Mouse (Mus musculus) thymus, postnatal 0 days (tissue): Measurements from ENCODE around the gene Fkbp15. TPM values are rescaled to one million over a fixed set of nuclear protein-coding genes. Genes with fewer than 3 reads are reported as not detected.

Experiments used
- DNase-seq: peaks from one replicate; pipeline ENCODE4 v3.0.0-alpha.2; 2015; ENCODE audit warnings: low spot score
- polyA plus RNA-seq: library from polyadenylated mRNA; unstranded; fragments of >200 nt; fragmentation: Nextera tagmentation; extraction: Ambion mirVana; gene quantifications from 2 replicates; pipeline ENCODE4 v1.2.1, GENCODE M21; 2015

Gene Fkbp15
- polyA plus RNA-seq, 1 experiment from 2014 or later, result 30.5 TPM

DNA sequence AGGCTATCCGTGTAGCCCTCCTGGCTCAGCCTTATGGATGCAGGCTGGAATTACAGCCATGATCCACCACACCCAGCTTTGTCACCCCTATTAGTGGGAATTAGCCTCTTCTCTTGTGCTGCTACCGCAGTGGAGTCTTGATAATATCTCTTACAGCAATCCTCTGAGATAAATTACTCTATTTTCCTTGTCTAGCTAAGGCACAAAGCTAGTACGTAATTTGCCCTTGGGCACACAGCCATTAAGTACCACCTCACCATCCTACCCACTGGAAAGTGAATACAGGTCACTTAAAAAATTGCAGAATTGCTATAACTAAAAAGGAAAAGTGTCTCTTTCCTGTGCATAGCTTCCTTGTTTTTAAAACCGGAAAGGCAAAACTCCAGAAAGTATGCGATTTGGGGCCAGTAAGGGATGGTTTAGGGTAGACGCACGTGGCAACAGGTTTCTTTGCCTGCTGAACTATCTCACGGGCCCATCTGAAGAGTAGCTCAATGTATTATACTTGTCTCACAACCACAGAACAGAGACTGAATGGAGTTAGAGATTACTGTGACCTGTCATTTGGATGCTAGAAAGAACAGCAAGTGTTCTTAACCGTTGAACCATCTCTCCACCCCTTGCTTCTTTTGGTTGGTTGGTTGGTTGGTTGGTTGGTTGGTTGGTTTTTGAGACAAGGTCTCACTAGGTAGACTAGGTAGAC lies 12.6 kb upstream of the Fkbp15 start:
- no peak for DNase-seq

DNA sequence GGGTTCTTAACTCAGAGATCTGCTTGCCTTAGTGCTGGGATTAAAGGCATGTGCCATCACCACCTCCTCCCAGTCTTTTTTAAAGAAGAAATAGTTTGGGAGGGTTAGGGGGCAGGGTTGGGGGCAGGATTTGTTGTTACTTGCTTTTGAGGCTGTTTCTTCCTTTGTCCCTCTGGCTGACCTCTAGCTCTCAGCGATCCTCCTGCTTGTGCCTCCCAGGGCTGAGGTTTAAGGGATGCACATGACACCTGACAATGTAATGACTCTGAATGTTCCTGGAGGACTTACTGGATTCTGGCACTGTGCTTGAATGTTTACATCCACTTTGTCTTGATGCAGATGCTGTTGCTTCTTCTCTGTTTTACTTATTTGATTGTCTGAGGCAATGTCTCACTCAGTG lies 12.1 kb upstream of the Fkbp15 start:
- no peak for DNase-seq

DNA sequence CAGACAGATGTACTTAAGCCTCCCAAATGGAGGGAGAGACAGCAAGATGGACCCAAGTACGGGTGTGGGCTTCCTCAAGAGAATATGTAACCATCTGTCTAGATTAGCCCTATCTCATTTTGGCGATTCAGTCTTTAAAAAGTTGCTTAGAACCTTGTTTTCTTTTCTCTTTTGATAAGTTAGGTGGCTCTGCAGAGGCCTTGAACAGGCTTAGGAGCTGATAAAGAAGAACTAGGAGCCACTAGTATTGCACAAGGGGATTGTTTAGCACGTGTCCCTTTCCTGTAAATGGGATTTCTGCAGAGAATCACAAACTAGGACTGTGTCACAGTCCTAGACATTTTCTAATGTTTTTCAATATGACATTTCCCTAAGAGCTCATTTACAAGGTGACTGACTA lies 8.7 kb upstream of the Fkbp15 start:
- no peak for DNase-seq

DNA sequence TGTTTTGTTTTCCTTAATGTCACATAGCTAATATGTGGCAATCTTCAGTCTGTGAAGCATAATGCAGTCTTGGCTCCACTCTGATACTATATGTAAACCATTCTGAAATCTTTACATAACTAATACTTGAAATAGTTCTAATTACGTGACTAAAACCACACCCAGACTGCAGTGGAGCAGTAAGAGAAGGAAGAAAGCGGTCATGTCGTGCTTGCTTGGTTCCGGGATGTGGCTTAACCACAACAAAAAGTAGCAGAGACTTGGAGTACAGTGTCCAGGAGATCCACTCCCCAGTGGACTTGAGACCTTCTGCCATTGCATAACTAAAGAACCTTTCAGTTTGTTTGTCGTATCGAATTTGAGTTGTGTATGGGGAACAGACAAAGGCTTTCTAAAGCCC lies 7.2 kb upstream of the Fkbp15 start:
- no peak for DNase-seq

DNA sequence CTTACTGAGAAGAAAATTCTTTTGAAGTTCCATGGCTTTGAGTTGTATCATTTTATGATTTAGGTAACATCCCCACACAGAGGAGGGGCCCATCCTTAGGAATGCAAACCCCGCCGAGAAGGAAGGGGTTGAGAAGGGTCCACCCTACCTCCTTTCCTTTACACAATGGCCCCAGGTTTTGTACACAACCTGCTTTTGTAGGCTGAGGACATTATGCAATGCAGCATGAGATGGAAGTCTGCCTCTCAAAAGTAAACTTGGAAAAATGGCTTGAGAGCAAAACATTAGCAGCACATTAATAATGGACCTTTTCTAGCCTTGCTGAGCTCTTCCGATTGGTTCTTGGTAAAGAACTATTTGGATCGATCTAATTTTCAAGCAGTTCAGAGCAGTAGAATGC lies 5.9 kb upstream of the Fkbp15 start:
- no peak for DNase-seq

DNA sequence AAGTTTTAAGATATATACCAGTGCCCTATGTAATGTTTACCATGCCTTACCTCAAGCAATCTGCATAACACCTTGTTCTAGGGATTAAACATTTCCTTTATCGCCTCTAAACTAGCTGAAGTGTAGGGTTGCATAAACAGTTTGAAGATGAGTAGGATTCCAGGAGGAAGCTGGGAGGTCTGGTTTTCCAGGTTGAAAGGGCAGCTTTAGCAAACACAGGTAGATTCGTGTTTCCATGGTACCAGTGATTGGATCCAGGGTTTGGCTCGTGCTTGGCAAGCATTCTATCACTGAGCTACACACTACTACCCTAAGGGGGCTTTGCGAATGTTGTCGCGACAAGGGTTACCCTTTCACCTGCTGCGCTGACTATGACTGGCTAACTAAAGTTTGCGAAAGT lies 4.0 kb upstream of the Fkbp15 start:
- DNase-seq, result no peak

DNA sequence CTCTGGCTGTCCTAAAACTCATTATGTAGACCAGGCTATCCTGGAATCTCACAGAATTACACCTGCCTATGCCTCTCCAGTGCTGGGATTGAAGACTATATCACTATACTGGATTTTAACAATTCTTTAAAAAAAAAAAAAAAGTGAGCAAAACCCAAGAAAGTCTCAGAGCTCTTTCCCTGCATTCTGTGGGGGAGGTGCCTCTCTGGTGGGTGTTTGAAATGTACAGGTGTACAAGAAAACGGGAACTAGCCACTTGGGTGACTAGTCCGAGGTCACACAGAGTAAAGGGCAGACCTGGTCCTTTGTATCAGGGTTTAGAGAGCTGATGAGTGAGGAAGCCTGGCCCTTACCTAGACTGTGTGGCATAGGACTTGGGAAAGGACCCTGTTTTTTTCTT lies 2.1 kb upstream of the Fkbp15 start:
- DNase-seq, result no peak

DNA sequence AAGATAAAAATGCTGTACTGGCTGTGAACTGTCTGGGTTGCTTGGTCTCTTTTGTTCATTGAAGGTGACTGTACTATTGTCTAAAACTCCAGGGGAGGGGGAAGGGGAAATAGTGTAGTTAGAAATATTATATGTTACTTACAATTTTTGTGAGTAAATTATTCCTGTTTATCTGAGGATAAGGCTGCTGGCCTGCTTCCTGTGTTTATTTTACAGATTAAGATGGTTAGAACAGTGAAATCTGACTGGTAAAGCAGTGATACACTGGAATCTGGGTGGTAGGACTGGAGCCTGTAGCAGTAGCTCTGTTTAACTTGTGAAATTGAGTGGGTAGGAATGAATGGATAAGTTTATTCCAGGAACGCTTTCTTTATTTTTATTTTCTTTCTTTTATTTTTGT lies 1.6 kb upstream of the Fkbp15 start:
- DNase-seq, result no peak

DNA sequence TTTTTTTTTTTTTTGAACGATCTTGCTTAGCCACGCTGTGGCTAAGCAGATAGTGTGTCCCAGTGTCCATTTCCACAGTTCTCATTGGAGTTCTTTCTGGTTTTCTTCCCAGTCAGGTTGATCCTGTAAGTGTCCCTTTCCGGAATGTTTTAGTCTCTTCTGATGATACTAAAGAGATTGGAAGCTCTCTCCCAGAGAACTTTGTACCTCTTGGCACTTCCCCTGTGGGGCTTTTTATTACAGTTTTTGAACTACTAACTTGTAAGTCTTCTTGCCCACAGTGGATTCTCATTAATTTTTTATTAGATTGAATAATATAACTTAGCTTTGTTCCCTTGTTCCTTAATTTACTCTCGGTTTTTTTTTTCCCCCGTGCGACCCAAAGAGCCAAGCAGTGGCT lies 1.2 kb upstream of the Fkbp15 start:
- no peak for DNase-seq

DNA sequence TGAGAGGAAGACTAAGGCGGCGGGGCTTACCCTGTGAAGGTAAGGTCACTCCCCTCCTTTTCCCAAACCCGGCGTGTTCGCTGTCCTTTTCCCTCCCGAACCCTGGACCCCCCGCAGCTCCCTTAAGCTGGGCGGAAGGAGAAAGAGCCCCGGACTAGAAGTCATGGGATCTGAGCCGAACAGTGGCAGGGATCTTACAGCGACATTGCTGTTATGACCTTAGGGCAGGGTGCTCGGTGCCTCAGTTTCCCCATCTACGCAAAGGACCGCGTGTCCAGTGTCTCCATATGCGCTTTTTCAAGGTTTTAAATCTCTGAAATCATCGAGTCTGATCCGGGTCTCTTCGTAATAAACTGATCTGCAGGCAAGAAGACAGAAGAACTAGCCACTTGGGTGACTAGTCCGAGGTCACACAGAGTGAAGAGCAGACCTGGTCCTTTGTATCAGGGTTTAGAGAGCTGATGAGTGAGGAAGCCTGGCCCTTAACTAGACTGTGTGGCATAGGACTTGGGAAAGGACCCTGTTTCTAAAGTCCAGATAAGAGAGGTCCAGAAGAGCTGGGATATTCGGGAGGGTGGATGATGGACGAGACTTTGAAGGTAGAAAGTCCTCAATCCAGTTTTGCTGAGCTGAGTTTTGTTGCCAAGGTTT lies 582 bp upstream of the Fkbp15 start:
- DNase-seq, result no peak

DNA sequence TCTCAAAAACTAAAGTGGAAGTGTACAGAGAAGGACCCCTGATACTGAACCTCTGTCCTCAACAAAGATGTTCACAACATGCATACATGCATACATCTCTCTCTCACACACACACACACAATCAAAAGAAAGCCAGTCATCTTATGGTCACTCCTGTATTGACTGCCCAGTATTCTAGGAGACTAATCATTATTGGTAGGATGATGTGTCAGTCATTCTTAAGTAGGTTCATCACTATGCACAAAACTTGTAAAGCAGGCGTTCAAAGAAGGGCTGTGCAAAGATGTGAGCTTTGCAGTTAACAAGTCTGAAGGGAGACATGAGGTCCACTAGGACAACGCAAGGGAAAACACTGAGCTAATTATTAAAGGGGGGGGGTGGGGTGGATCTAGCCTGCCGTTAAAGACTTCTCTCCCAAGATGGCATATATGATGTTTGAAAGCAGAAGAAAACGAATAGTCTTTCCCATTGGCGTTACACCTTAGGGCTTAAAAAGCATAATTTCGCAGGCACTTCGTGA lies 1.0 kb downstream of the Fkbp15 start:
- DNase-seq, result no peak

DNA sequence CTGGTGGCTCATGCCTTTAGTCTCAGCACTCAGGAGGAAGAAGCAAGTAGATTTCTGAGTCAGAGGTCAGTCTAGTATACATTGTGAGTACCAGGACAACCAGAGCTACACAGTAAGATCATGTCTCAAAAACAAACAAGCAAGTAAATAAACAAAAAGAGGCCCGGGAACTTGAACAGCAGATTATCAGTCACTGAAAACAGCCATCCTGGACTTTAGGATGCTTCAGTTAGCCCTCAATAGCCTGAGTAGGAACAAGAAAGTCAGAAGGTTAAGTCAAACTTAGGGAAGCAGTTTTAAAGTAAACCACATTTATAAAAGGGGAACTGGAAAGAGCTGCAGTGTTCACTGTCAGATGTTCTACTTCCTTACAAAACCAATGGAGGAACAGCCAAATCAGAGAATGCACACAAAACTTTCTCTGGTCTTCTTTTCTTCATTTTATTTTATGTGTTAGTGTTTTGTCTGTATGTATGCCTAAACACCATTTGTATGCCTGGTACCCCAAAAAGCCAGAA lies 2.7 kb downstream of the Fkbp15 start:
- no peak for DNase-seq

DNA sequence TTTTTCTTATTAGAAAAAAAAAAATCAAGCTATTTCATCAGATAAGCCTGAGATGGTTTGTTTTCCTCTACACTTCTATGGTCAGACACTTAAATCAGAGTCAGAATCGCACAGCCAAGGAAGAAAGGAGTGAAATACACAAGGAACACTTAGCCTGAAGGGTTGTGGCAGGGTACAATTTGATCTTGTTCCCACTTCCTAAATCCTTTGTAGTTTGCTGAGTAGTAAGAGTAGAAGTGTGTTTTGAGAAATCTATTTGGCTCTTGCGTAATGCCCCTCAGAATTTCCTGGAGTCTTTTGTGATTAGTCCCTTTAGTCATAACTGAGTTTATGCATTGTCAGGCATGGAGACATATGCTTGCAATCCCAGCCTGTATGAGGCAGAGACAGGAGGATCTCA lies 11.0 kb downstream of the Fkbp15 start:
- no peak for DNase-seq

DNA sequence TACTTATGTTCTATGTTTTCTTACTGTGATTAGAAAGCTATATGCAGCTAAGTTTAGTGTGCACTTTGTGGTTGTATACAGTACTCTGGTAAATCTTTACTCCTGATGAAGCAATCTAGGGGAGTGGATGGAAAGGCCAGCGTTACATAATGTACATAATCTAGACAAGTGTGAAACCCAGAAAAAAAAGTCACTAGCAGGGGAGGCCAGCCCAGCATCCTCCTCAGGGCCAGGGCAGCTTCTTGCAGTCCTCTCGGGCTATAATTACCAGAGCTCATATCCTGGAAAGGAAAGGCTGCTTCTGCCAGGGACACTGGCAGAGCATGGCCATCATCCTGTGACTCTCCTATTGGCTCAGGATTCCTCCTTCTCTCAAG lies 12.0 kb downstream of the Fkbp15 start:
- no peak for DNase-seq

DNA sequence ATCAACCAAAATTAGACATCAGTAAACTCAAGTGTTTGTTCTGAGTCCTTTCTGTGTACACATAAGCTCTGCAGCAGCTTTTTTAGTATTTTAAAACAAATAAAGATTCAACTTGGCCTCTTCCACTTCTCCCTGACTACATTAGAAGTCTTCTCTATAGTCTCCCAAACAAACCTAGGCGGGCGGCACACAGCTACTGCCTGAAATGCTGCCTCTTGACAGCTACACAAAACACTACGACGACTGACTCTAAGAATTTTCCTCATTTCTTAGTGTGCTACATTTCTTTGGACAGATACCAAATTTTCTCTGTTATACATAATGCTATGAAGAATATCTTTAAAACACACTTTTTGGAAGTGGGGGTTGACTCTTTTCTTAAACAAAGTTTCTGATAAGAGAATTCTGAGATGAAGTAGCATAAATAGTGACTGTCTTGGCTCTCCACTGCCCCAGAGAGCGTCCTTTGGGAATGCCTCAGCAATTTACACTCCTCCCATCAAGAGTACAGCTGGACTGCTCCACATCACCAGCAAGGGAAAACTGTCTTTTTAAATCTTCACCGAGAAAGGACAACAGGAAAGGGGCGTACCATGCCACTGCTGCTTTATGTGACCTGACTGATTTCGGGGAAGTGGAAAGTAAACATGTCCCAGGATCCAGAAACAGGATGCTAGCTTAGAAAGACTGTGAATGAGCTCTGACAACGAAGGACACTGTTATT lies 12.6 kb downstream of the Fkbp15 start:
- DNase-seq, result no peak

DNA sequence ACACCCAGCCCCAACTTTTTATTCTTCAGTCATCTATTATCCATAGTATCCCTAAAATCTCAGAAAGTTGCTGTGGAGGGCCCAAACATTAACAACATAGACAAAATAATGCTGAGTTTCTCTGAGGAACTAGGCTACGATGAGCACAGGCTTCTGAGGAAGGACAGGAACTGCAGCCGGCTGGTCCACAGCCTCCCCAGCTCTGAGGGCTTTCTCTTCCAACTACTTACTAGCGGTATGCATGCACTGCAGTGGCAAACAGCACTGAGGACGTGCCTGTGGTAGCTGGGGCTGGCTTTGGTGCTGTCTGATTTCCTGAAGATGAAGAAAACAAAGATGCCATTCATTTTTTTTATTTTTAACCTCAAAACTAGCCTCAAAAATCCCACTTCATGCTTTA lies 14.5 kb downstream of the Fkbp15 start:
- DNase-seq, result no peak

DNA sequence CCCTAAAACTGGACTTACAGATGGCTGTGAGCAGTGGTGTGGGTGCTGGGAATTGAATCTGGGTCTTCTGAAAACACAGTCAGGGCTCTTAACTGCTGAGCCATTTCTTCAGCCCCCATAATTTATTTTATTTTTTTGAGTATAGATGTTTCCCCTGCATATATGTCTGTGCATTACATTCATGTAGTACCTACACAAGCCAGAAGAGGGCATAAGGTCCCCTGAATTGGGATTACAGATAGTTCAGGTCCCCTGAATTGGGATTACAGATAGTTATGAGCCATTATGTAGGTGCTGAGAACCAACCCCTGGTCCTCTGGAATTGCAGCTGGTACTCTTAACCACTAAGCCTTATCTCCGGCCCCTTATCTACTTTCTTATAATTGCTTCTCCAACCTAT lies 16.3 kb downstream of the Fkbp15 start:
- DNase-seq, result peak; percentile 31

DNA sequence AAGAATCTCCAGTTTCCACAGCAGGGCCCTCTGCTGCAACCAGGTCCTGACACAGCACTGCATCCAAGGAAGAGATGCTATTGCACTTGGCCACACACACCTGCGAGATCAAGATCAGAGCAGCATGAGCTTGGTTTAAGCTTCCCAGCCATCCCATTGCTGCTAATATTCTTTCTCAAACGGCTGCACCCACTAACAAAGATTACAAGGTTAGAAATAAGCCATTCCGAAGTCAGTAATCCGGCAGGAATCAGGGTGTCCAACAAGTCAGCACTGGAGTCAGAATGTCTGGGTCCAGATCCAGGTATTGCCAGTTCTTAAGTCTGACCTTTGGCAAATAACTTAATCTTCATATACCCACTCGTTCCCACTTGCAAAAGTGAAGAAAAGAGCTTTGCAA lies 21.8 kb downstream of the Fkbp15 start:
- no peak for DNase-seq

DNA sequence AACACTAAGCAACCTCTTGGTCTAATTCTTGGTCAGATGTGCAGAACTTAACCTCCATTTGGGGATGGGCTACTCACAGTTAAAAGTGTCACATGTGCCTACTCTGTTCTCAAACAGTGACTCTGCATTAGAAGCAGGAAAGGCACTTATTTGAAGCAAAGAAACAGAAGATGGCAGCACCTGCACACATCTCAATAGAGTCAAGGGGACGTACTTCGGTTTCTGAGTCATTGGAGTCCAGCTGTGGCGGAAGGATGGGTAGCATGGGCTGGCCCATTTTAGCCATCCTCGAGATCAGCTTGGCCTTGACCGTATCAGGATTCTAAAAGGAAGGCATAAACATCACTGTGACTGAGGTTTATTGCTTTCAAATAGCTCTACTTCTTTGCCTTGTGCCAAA lies 28.4 kb downstream of the Fkbp15 start:
- no peak for DNase-seq

DNA sequence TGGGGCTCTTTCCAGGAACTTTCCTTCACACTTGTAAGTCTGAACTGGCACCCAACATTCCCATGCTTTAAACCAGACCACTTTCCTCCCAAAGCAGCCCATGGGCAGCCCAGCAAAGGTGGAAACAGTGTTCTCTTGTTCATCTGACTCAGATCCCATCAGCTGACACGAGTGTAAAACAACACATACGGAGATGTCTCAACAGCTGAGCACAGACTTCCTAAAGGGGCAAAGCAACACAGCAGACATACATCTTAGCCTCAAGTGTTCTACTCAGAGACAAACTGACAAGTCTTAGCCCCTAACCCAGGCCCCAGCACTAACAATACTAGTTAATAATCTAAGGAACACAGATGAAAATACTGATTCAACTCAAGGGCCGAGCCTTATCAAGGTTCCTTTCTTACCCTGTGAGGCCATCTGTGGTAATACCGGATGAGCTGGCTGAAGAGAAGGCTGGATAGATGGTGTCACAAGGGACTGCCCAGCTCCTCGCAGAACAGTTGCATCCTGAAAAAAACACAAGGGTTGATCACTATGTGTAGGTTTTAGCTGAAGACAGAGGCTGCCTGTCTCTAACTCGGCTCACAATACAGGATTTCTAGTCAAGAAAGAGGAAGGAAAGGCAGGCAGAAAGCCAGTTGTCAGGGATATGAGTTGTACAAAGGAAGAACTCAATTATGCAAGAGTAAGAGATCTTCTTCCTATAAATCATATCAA lies 31.2 kb downstream of the Fkbp15 start:
- DNase-seq, result no peak

DNA sequence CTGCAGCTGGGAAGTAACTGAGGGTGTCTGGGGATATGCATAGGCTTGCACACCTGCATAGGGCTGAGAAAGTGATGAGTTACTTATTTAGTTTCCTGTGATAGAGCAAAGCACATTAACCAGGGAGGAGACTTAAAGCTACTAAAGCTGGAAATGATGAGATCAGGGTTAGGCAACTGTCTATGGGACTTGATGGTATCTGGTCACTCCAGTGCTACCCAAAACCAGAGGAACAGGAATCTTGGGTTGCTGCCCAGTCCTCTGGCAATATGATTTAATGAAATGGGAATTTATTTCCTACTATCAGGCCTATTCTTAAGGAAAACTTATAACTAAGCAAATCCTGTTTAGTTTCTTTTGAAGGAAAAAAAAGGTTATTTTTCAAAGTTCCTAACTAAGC lies 34.2 kb downstream of the Fkbp15 start:
- DNase-seq, result no peak

DNA sequence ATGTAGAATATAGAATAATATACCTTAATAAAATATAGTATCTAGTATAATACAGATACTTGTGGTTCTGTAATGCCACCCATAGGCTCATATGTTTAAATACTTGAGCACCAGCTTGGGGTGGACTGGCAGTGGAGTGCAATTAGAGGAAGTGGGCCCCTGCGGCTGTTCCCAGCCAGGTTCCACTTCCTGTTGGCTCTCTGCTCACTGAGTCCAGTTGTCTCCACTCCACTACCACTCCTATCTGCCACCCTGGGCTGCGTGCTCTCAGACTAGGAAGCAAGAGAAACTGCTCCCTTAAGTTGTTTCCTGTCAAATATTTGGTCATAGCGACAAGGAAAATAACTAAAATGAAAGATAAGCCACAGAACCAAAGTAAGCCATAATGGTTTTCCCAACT lies 37.7 kb downstream of the Fkbp15 start:
- no peak for DNase-seq
